Comparison of ENCODE assay signal across 13 mouse cellular contexts in the genomic region with DNA sequence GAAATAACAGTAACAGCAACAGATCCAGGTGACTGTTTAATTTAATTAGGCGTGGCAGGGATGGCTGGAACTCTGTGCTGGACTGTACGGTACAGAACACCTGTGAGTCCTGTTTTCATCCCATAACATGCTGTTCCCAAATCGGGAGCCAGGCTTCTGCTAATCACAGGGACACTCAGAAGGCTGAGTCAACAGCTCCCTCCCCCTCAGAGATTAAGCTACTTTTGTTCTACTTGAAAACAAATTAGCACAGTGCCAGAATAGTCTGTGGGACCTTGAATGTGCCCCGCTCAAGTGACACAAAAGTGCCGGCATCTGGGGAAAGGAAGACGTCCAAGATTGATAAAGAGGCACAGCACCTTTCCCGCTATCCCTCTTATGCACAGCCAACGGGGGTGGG.
A peak's percentile ranks its signal among the peaks of the same experiment; 100 is the strongest.
DNase-seq lines count a peak whose midpoint lies in the region; ATAC-seq and TF ChIP-seq lines count a peak whose summit lies in the region.
"Had no signal": no experiment of that assay in that cellular context is flagged by ENCODE, and none has a peak within 500 bp of the region (broad histone marks: within the 10 kb centered on the region; RNA-seq: fewer than 3 reads in every experiment).

No protein-coding gene starts in this region.

- intact Hi-C loops in heart, postnatal 10 days (cut with DNase I), result no loop called here

- ATAC-seq in forebrain, embryonic 14.5 days, result no peak; the same call in 1 of the 2 replicates
- no peak for ATAC-seq in forebrain, embryonic 16.5 days
- no peak for ATAC-seq in lung, embryonic 15.5 days (ENCODE audit: borderline replicate concordance, extremely low read depth, low FRiP score, low TSS enrichment)
- ATAC-seq in midbrain, embryonic 14.5 days (ENCODE audit: low FRiP score, low TSS enrichment), result no peak
- ATAC-seq: intestine, postnatal 0 days had no signal

- TF ChIP-seq CTCF in lung, adult 2 months (IDR thresholded peaks at IDR 0.05; ENCODE audit: insufficient read depth, low read length), result no peak

- no peaks in the 10 kb centered on the region for H3K27me3 ChIP-seq in forebrain, embryonic 14.5 days (replicated peaks; ENCODE audit: control insufficient read depth, insufficient read depth, low read length)
- no peaks in the 10 kb centered on the region for H3K27me3 ChIP-seq in forebrain, embryonic 16.5 days (replicated peaks; ENCODE audit: control insufficient read depth, insufficient read depth, low read length)
- no peaks in the 10 kb centered on the region for H3K27me3 ChIP-seq in lung, embryonic 15.5 days
- H3K27me3 ChIP-seq in midbrain, embryonic 14.5 days (ENCODE audit: control insufficient read depth, insufficient read depth, low read length), result no peaks in the 10 kb centered on the region
- H3K27me3 ChIP-seq: limb, embryonic 15.5 days; neural tube, embryonic 15.5 days had no signal

- DNase-seq in forebrain, embryonic 14.5 days (ENCODE audit: low spot score), result peak; percentile 40
- DNase-seq in lung, adult 2 months, result no peak
- DNase-seq in adrenal gland, postnatal 14 days, result peak; percentile 64
- peak; percentile 51 to 59 for DNase-seq in heart, postnatal 10 days
- no peak for DNase-seq in midbrain, embryonic 14.5 days
- DNase-seq in retina, postnatal 1 day, result no peak
- DNase-seq: cerebellum, postnatal 10 days had no signal

- no peak overlapping the region for H3K4me2 ChIP-seq in forebrain, embryonic 14.5 days (ENCODE audit: low read length)
- H3K4me2 ChIP-seq in forebrain, embryonic 16.5 days (ENCODE audit: low read length), result no peak overlapping the region
- no peak overlapping the region for H3K4me2 ChIP-seq in lung, embryonic 15.5 days
- no peak overlapping the region for H3K4me2 ChIP-seq in midbrain, embryonic 14.5 days (ENCODE audit: low read length)
- H3K4me2 ChIP-seq: limb, embryonic 15.5 days; neural tube, embryonic 15.5 days had no signal

- H3K4me1 ChIP-seq in forebrain, embryonic 14.5 days (ENCODE audit: control insufficient read depth, insufficient read depth, low read length), result peaks cover 27% of the 10 kb centered on the region
- H3K4me1 ChIP-seq in forebrain, embryonic 16.5 days (replicated peaks; ENCODE audit: control insufficient read depth, insufficient read depth, low read length), result peaks cover 21% of the 10 kb centered on the region
- 0 out of 2 replicates have a peak, but pooled peaks cover 7% of the 10 kb centered on the region for H3K4me1 ChIP-seq in lung, embryonic 15.5 days
- H3K4me1 ChIP-seq in lung, adult 2 months (ENCODE audit: control insufficient read depth, insufficient read depth, low read length), result no peaks in the 10 kb centered on the region; the same call in 1 of the 2 replicates
- peaks cover 21% of the 10 kb centered on the region for H3K4me1 ChIP-seq in midbrain, embryonic 14.5 days (ENCODE audit: control insufficient read depth, insufficient read depth, low read length)

- WGBS in forebrain, embryonic 14.5 days, result 23% methylated on average over 8 of the region's 8 CpGs
- WGBS in forebrain, embryonic 16.5 days, result 22% methylated on average over 8 of the region's 8 CpGs
- WGBS in lung, embryonic 15.5 days, result 58% methylated on average over 8 of the region's 8 CpGs
- 44% methylated on average over 8 of the region's 8 CpGs for WGBS in lung, adult 2 months
- WGBS in midbrain, embryonic 14.5 days, result 68% methylated on average over 8 of the region's 8 CpGs

- H3K4me3 ChIP-seq in forebrain, embryonic 14.5 days (ENCODE audit: low read depth, low read length), result no peak overlapping the region
- H3K4me3 ChIP-seq in forebrain, embryonic 16.5 days (replicated peaks; ENCODE audit: low read length), result no peak overlapping the region
- no peak overlapping the region for H3K4me3 ChIP-seq in lung, embryonic 15.5 days
- H3K4me3 ChIP-seq in lung, adult 2 months (replicated peaks; ENCODE audit: extremely low read depth, low read depth, low read length), result no peak overlapping the region
- no peak overlapping the region for H3K4me3 ChIP-seq in midbrain, embryonic 14.5 days (replicated peaks; ENCODE audit: low read depth, low read length)
- H3K4me3 ChIP-seq: embryonic facial prominence, embryonic 10.5 days; limb, embryonic 15.5 days; neural tube, embryonic 15.5 days had no signal

- H3K9me3 ChIP-seq in forebrain, embryonic 14.5 days (replicated peaks; ENCODE audit: control insufficient read depth, low read length), result no peaks in the 10 kb centered on the region
- H3K9me3 ChIP-seq in forebrain, embryonic 16.5 days (ENCODE audit: control insufficient read depth, low read length), result no peaks in the 10 kb centered on the region
- no peaks in the 10 kb centered on the region for H3K9me3 ChIP-seq in lung, embryonic 15.5 days
- H3K9me3 ChIP-seq in midbrain, embryonic 14.5 days (ENCODE audit: control insufficient read depth, low read length), result no peaks in the 10 kb centered on the region
- H3K9me3 ChIP-seq: embryonic facial prominence, embryonic 10.5 days; limb, embryonic 15.5 days; neural tube, embryonic 15.5 days had no signal

- no peak for TF ChIP-seq POLR2A in lung, adult 2 months (IDR thresholded peaks at IDR 0.05; ENCODE audit: borderline replicate concordance, extremely low read depth, low read depth, low read length)

- no peak overlapping the region for H3K9ac ChIP-seq in forebrain, embryonic 14.5 days (ENCODE audit: low read length)
- H3K9ac ChIP-seq in forebrain, embryonic 16.5 days (replicated peaks; ENCODE audit: low read depth, low read length), result no peak overlapping the region
- no peak overlapping the region for H3K9ac ChIP-seq in lung, embryonic 15.5 days
- H3K9ac ChIP-seq in midbrain, embryonic 14.5 days (replicated peaks; ENCODE audit: low read length), result no peak overlapping the region
- H3K9ac ChIP-seq: limb, embryonic 15.5 days; neural tube, embryonic 15.5 days had no signal

- no peaks in the 10 kb centered on the region for H3K36me3 ChIP-seq in forebrain, embryonic 14.5 days (ENCODE audit: control insufficient read depth, insufficient read depth, low read length)
- no peaks in the 10 kb centered on the region for H3K36me3 ChIP-seq in forebrain, embryonic 16.5 days (ENCODE audit: control insufficient read depth, insufficient read depth)
- no peaks in the 10 kb centered on the region for H3K36me3 ChIP-seq in lung, embryonic 15.5 days
- no peaks in the 10 kb centered on the region for H3K36me3 ChIP-seq in midbrain, embryonic 14.5 days (ENCODE audit: control insufficient read depth, insufficient read depth, low read length)
- H3K36me3 ChIP-seq: limb, embryonic 15.5 days; neural tube, embryonic 15.5 days had no signal

- H3K27ac ChIP-seq in forebrain, embryonic 14.5 days (ENCODE audit: low read depth, low read length), result no peak overlapping the region
- H3K27ac ChIP-seq in forebrain, embryonic 16.5 days (ENCODE audit: low read length), result no peak overlapping the region
- 0 out of 2 replicates have a peak overlapping the region, but pooled peaks have one; percentile 4 for H3K27ac ChIP-seq in lung, embryonic 15.5 days
- H3K27ac ChIP-seq in midbrain, embryonic 14.5 days (replicated peaks; ENCODE audit: low read depth, low read length), result no peak overlapping the region
- H3K27ac ChIP-seq: embryonic facial prominence, embryonic 10.5 days; limb, embryonic 15.5 days; neural tube, embryonic 15.5 days had no signal

Comparison
In these comparisons a context has a peak if more than half of its experiments do, and no peak if none do; other contexts are left out.
1. DNase-seq: peak in forebrain, embryonic 14.5 days (single experiment), adrenal gland, postnatal 14 days (single experiment) and heart, postnatal 10 days (2 of 2); none in lung, adult 2 months (single experiment), midbrain, embryonic 14.5 days (single experiment) and retina, postnatal 1 day (single experiment).